Mouse (Mus musculus) brain, embryonic 14.5 days (tissue): ENCODE measurements at regions not wholly inside any gene's neighbourhood (a gene's known extent, or its start where the extent isn't known, plus 50 kb on each side); places are given as distances from the start of the nearest gene placed in this dataset.

Experiments
- CTCF ChIP-seq: fragments of 200-500 bp; IDR thresholded peaks from 2 replicates; pipeline ENCODE4 v1.5.1; 2012; ENCODE audit warnings: inconsistent platforms, mild to moderate bottlenecking, moderate library complexity, borderline replicate concordance; ENCODE audit not compliant: insufficient read depth, insufficient read length; ENCODE audit errors: extremely low read depth
- POLR2A ChIP-seq: fragments of 200-500 bp; IDR thresholded peaks from 2 replicates; pipeline ENCODE4 v1.6.1; 2012; ENCODE audit warnings: mild to moderate bottlenecking, inconsistent platforms, borderline replicate concordance; ENCODE audit not compliant: poor library complexity, insufficient read depth, insufficient read length, severe bottlenecking; ENCODE audit errors: extremely low read depth

DNA sequence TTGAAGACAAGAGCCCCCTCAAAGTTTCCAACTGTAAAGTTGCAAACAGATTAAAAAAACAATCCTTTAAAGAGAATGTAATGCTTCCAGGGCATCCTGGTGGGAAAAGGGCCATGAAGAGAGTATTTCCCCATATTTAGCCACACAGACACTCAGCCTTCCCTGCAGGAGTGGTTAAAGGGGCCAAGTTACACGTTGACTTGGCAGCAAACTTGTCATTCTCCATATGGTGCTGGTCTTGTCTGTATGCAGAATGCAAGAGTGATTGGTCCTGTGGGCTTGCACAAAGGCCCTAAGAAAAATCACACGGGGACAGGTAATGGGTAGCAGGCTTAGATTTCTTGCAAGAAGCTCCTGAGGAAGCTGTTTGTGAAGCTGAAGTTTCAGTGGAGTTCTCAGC, 325.0 kb downstream of the Sec16b start:
- TF ChIP-seq CTCF (no peak), POLR2A (no peak)
